Mouse (Mus musculus) gastrocnemius, postnatal 25 days (tissue): ENCODE measurements at regions not wholly inside any gene's neighbourhood (a gene's known extent, or its start where the extent isn't known, plus 50 kb on each side); places are given as distances from the start of the nearest gene placed in this dataset.

Experiments
- DNase-seq: peaks from one replicate; pipeline ENCODE4 v3.0.0; 2022

DNA sequence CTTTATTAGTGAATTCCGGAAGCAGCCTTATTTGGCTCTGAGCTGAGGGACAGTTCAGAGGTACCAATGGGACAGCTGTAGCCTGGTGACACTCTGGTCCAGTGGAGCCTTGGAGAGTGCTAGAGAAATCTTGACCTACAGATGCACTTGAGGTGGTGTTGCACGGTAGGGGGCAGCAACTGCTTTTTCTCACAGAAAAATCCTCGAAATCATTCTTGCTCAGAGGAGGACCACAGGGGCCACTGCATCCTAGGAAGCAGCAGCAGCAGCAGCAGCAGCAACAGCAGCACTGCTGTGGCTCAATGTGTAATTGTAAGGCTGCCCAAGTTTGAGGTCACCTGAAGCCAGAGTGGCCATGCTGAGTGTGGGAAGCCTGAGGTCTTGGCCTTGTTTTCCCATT is 299.7 kb upstream of the Ppp2r3a start:
- DNase-seq = no peak

DNA sequence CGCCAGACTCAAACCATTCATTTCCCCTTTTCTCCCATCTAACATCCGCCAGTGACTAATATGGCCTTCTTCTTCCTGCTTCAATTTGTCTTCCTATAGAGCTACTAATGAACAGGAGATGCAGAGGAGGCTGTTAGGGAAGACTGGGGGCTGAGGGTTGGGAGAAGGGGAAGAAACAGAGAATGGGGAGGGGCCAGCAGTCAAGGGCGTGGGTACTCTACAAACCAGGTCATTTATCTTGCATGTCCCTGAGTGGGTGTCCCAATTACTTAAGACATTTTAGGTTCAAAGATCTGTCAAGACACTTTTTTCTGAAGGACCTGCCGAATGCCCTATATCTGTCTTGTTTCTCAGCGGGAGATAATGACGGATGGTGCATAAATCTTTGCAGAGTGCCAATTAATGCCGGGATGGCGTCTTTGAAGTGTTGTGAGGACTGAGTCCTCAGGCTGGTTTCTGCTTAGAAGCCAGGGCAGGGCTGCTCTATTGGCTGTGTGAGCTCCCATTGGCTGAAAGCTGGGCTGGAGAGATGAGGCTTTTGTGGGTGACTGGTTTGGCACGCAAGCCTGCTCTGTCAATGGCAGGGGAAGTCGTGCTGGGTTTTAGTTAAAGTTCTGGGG is 294.7 kb upstream of the Ppp2r3a start:
- DNase-seq = no peak

DNA sequence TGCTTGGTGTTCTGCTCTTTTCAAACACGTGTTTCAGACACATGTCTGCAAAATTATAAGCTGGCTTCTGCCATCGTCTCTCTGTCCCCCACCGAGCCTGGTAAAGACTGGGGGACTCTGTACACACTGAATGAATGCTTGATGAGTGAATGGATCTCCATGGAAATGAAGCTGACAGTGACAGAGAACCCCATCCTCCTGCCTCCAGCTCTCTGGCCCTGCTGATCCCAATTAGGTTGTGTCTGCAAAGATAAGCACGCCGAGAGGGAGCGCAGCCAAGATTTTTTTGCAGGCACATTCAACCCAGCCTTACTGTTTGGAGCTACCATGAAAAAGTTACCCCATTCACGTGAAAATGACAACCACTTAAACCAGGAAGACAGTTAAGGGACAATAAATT is 266.5 kb upstream of the Ppp2r3a start:
- DNase-seq = no peak

DNA sequence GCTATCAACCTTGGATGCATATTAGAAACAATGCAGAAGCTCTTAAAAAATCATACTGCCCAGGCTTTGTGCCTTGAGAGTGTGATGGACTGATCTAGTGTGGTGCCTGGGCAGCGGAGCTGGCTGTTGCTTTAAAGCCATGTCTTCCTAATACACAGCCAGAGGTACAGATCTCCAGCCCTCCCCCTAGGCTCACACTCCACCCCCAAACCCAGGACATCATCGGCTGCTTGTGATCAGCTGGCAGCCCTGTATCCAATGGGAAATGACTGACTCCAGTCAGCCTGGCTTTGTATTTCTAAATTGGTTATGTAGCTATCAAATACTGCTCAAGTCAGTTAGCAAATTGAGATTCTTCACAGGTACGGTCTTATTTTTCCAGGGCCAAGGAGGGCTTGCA is 259.2 kb upstream of the Ppp2r3a start:
- no peak for DNase-seq

DNA sequence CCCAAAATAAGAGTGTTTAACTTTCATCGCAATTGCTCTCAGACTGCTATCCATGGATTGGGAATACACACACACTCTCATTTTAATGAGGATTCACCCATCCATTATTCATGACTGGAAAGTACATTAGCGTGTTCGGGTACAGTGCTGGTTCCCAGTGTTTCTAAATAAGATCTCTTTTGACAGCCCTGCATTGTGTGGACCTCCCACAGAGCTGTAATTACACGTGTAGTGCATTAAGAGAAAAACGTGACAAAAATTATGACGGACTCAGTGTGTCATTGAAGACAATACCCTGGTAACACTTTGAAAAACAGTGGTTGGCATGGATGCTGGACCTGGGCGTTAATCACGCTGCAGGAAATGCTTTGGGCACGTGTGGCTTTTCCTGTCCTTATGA is 257.6 kb upstream of the Ppp2r3a start:
- no peak for DNase-seq

DNA sequence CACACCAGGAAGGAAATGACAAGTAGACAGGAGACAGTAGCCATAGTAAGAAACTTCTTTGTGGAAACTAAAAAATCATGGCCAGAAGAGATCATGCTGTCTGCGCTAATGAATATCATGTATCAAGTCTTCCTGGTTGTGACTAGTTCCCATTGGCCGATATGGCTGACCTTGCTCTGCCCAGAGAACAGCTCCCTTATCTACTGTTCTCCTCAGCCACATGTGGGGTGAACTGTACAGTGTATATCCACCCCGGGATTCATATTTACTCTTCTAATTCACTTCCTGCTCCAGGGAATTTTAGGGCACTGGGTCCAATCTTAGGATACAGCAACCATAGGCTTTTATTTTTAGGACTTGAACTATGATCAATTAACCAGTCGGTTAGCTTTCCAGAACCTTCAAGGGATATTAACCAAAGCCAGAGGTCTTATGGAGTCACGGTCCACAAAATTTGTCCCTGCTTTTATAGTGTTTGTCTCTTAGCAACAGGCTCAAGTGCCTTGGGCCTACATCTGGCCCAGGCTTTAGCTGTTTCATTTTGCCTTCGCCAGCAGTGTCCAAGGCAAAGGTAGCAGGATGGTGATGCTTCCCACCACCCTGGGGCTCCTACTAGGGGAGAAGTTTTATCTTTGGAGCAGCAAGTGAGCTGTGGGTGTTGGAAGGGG is 255.6 kb upstream of the Ppp2r3a start:
- DNase-seq = no peak

DNA sequence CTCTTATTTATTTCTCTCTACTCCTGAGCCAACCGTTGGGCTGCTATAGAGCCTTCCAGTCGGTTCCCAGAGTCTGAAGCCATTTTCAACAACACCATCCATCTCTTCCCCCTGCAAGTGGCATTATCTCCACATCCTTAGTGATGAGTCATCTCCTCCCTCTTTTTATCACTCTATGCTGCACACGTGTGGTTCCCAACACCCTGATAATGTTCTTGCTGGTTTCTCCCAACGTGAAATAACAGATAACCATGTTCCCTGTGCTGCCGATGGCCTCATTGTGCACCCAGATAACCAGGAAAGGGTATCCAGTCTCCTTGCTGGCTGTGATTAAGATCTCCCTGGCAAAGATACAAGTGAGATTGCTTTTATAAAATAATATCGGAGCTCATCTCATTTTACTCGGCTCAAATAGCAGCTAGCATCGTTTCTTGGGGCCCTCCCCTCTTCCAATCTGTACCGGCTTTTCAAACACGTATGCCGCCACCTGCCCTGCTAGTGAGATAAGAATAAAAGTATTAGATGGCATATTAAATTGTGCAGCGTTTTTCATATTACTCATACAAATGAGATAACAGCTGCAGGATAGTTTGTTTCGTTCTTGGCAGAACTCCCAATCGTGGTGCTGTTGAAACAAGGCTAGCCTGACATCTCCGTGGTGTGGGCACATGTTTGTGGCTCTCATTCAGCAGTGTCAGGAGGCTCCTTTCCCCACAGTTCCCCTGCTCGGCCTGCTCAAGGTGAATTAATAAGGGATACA is 250.3 kb upstream of the Ppp2r3a start:
- DNase-seq = no peak

DNA sequence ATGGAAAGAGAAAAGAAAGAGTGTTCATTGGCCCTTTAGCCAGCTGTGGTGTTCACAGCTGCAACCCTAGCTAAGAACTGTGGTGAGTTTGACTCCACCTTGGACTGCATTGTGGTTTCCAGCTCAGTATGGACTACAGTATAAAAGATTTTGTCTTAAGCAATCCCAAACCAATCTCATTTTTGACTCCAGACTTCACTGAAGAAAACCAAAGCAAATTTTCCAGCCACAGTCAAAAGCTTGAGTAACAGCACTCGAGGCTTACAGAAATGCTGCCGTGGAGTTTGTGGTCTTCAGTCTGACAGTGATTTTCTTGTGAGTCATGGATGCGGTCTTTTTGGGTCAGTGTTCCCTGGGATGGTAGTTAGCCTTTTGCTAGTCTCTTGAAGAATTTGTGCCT is 249.4 kb upstream of the Ppp2r3a start:
- DNase-seq = no peak

DNA sequence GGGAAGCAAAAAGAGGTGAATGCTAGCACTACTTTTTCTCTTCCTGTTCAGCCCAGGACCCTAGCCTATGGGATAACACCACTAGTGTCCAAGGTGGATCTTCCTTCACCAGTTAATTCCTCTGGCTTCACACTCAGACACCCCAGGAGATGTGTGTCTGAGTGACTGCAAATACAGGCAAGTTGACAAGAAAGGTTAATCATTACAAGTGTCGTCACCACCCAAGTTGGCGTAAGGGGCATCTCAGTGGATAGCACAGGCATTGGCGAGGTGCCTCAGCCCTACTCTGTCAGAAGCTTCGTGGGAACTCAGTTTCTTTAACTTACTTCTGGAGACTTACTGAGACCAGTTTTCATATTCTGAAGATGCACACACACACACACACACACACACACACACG is 247.1 kb upstream of the Ppp2r3a start:
- DNase-seq = no peak

DNA sequence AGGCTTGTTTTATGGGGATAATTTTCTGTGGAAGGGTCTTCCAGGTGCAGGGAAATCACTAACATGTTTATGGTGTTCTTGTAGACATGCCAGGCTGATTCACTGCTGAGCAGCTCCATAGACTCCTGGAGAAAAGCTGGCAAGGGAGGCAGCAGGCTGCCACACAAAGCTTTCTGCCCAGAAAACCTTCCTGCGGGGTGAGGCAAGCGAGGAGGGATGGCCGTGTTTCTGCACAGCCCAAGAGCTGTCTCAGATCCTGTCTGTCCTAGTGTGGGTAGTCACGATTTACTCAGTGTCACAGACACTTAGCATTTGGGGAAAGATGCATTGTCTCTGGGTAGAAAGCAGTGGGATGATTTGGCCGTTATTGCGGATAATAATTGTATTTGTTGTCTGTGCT is 244.2 kb upstream of the Ppp2r3a start:
- DNase-seq = no peak

DNA sequence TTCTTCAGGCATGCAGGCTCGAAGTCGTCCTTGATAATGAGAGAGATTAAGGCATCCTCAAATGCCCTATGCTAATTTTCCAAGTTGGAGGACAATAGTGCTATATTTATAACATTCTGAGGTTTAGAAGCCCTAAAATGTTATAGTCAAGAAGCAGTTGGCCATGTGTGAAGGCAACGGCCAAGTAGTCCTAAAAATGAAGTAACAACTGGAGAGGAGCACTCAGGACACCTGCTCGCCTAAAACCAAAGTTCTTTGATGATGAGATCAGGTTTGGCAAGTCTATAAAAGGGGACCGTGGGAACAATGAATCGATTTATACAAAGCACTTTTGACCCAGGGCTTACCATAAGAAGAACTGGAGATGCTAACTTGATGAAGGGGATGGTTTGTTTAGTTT is 237.4 kb upstream of the Ppp2r3a start:
- DNase-seq = no peak

DNA sequence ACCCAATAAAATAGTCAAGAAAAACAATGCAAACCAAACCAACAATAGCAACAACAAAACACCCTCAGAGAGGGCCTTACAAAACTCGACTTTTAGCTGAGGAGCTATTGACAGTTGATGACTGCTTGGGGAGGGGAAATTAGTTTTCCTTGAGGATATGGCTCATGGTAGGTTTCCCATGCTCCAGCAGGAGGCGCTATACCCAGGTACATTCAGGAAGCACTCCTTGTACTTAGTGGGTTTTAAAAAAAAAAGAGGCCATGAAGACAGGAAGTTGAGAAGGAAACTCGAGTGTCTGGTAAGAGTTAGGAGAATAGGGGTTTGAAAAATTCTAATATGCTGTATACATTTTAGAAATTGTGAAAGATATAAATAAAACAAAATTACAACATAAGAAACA is 224.6 kb upstream of the Ppp2r3a start:
- no peak for DNase-seq

DNA sequence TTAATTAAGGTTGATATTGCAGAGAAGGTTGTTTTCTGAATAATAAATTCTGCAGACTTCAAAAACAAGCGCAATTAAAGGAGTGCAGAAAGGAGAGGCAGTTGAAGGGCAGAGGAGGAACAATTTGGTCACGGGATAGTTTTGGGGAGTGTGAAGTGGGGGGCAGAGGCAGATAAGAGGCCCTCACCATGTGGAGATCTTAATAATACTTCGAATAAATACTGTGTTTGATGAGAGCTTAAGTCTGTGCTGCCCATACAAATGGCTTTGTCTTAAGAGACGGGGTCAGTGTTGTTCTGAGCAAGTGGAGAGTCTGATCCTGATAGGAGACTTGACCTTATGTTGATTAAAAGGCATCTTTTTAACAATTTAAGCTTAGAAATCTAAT is 221.5 kb upstream of the Ppp2r3a start:
- no peak for DNase-seq

DNA sequence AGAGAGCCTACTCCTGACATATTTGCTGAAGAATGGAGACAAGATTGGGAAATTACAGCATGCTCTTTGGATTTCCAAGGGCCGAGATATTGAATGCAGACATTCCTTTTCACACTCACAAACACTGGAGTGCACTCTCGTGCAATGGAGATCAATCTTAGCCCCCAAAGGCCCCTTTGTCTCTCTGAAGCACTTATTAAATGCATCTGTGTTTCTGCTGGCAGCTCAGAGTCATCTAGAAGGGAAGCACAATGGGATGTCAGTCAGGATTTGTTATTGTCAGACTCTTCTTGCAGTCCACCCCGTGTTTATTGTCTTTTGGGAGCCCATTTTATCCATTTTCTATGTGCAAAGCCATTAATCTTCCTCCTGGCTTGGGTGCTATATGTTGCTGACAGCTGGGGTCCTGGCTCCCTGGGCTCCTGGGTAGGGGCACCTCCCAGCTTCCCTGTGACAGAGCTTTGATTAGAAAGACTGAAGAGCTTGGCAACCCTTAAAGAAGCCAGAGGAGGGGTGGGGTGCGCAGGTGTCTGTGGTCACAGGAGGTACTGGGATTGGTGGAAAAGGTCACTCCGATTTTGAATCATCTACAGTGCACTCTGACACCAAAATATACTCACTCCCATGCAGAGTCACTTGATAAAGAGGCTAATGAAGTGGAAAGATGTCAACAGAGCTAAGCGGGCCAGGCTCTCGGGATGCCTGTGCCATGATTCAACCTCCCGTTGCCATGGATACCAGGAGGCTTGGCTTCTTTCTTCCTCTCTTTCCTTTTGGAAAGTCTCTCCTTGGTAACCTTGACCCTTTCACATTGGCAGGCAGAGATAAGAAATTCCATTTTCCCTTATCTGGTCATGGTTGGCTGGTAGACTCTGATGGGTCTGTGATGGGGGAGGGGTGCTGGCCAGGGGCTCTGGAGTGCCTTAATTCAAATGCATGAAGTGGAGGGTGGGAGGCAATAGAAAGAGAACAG is 220.8 kb upstream of the Ppp2r3a start:
- DNase-seq = no peak

DNA sequence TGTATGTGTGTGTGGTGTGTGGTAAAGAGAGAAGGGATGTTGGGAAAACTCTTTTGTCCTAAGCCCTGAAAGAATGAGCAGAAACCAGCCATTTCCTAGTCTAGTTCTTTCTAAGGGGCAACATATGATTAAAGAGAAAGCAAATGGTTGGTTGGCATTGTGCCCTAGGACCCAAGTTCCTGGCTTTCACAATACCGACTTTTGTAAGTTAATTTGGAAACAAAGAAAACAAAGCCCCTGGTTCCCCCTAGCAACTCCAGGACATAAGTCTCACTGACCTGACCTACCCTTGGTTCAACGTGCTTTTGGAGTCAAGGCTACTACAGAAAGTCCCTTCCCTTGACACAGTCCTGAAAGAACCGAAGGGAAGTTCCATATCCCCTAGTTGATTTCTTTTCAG is 220.1 kb upstream of the Ppp2r3a start:
- no peak for DNase-seq

DNA sequence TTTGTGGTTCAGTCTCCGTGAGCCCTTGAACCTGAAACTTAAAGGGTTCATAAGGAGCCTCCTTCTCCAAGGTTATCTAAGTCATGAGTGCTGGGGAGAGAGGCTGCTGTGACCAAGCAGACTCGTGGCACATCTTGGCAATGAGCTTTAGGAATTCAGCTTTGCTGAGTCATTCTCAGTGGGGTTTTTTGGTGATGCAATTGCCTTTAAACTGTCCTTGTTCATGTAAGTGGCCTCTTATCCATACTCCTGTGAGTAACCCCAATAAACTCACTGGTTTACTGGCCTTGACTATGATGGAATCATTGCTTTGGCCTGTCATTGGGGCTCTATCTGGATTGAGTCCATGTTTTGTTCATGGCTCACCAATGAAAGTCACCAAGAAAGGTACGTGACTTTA is 218.2 kb upstream of the Ppp2r3a start:
- no peak for DNase-seq

DNA sequence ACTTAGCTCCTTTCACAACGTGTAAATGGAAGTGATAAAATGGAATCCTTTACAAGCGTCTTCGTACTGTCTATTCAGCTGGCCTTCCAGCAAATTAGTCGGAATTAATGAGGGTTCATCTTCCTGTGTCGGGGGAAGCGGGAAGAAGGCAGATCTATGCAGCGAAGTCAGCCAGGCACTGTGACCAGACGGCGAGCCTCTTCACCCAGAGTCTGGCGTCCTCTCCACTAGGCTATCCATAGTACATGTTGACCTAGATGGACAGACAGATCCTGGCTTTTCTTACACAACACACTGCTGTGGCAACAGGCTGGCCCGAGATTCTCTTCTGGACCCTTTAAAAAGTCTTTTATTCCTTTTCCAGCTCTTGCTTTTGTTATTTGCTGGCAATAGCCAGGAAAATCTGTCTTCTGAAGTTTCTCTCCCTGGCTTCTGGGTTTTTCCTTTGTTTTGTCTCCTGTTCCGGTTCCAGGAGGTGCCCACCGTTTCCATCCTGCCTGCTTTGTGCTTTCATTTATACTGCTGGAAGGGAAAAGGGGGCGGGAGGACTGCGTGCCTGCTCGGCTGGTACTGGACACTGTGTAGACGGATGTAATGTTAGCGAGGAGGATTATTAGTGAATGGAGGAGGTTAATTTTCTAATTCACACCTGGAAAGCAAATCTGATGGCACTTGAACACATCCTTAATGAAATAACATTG is 213.3 kb upstream of the Ppp2r3a start:
- DNase-seq = no peak

DNA sequence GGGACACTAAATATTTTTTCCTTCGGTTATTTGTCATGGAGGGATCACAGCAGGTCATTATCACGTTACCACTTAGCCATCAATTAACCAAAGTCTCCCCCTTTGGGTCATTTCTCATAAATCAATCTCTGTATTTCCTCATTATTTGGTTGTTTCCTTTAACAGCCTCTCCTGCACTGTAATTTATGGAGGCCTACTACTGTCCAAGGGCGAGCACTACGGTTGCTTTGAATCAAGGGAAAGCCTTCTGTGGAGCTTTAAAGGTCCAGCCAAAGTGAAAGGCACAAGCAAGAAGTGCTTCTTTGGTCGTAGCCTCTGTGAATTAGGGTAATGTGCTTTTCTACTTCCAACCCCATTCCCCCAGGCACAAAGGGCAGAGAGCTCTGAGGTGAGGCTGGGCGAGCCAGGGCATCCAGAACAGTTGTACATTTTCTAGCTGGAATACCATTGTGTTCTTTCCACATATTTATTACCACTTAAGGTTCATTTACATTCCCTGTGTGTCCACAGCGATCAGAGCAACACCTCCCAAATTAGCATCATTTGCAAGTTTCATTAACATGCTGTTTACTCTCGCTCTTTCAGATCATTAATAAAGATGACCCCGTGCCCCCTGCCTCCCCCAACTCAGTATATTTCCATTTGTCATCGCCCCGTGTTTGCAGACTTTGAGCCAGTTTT is 207.5 kb upstream of the Ppp2r3a start:
- DNase-seq = no peak

DNA sequence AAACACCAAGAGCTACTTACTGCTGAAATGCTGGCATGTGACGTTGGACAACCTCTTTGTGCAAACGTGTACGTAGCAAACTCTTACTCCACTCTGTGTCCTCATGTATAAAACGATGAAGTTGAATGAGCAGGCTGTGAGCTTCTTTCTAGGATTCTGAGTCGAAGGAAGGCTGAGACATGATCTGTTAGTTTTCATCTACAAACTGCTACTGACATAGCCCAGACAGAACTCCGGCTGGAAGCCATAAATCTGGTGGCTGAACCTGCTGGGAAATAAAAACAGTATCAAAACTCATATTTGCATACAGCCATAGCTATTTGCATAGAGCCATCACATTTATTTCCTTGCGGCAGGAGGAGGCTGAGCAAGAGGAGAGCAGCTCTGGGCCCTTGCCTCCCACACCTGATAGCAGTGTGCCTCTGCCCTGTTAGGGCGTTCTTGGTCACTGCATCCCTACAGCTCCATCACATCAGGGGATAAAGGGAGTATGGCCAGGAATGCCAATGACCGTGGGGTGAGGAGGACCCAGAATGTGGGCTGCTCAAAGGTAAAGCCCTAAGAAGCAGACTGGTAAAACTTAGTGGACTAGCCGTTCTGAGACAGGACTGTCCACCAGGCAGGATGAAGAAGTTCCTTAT is 206.8 kb upstream of the Ppp2r3a start:
- no peak for DNase-seq

DNA sequence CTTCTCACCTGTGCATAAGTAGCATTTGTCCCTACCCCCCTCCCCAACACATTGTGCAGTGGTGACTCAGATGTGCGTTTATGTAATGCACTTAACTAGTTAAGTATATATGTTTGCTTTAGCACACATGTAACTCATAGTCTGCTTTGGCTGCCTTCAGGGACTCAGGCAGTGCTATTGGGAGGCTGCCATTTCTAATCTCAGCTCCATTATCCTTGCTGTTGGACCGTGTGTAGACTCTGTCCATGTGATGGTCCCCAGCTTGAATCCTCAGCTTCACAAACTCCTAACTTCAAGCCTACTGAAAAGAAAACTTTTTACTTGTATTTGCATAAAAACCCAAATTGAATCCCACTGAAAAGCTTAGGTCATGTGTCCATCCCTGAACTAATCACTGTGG is 194.7 kb upstream of the Ppp2r3a start:
- DNase-seq = no peak

DNA sequence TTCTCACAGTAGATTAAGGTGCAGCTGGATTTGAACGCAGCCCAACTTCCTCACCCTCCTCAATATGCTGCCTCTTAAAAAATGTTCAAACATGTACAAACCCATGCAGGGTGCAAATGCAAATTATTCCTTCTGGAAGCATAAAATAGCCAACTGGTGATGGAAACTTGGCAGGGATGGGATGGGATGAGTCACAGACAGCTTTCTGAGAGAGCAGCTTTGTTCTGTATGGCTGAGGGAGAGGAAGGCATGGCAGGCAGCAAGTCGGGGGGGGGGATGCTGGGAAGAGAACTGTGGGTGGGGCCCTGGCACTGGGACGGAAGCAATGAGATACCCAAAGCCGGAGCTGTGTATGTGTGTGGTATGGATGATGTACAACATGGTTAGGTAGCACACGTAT is 194.2 kb upstream of the Ppp2r3a start:
- peak; percentile 12 for DNase-seq
